Mouse (Mus musculus): ENCODE results near the gene Fcrl6. TPM values are rescaled to one million over a fixed set of nuclear protein-coding genes. Genes with fewer than 3 reads are reported as not detected.

The Fcrl6 gene
- total RNA-seq, 2 experiments from 2014 or later = not detected

DNA sequence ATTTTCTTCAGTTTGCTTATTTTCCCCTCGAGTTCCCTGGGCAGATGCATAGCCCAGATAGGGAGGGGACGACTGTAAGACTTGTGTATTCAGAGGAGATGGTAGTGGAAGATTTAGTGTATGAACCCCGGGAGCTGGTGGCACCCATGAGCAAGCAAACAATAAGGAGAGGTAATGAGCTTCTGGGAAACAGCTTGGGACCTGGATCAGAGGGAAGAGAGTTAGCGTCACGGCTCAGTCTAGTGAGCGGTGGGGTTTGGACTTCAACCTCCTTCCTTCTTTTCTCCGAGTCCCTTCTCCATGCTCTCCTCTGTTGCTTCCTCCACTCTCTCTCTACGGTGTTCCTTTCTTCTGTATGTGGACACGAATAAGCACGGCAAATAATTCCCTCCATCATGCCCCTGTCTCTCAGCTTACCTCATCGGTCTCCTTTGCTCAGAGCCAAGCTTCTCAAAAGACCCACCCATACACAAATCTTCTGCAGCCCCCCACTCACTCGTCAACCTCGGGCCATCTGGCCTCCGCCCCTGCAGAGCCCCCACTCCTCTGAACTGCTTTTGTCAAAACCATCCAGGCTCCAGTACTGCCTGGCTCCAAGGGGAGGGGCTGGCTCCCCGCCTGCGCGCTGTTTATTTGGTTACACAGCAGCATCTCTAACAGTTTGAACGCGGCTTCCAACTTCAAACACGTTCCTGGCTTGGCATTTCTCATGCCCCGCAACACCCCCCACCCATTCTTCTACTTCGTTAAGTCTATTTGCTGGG is 14.4 kb upstream of the Fcrl6 start:
- no peak for ATAC-seq (replicated peaks; ENCODE audit: low FRiP score, poor library complexity, severe bottlenecking)

DNA sequence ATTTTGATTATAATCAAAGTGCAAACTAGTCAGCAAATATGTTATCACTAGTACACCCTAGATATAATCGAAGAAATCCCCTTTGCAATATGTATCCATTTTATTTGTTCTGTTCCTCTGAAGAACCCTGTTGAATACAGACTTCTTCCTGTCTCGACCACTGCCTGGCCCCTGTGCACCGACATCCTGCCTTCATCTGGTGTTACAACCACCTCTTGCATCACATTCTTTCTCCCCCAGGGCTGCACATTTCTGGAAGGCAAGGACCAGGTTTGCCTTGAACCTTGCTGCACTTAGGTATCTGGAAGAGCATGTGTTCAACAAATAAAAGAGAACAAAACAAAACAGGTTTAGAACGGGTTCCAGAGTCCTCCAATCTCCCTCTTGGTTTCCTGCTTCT is 13.1 kb upstream of the Fcrl6 start:
- no peak for ATAC-seq (replicated peaks; ENCODE audit: low FRiP score, poor library complexity, severe bottlenecking)

DNA sequence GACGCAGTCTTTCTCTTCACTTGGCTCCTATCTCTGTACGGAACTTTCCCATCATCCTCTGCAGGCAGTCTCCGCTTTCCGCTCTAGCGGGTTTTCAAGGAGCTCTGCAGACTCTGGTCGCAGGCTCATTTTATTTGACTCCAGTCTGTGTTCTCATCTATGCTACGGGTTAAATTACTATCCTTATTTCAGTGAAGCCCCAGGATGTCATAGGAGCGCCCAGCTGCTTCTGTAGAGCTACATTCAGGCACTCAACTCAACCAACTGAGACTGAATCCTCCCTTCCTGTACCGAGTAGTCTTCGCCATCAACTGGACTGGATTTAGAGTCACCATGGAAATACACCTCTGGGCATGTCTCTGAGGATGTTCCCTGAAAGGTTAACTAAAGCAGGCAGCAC is 12.3 kb upstream of the Fcrl6 start:
- no peak for ATAC-seq (replicated peaks; ENCODE audit: low FRiP score, poor library complexity, severe bottlenecking)

DNA sequence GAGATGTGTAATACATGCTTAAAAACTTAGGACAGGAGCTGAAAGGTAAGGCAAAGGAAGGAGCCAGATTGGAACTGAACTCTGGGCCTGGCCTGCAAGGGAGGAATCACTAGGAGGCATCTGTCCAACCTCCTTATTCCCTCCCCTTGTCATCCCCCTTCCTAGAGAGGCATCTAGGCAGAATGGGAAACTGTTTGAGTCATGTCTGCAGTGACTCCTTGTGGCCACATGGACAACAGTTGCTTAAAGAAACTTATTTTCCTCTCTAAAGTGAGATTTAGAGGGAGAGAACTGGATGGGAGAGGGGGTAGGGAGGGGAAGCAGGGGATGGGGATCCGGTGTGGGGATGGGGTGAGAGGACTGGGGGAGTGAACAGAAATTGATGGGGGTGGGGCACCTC is 10.4 kb upstream of the Fcrl6 start:
- ATAC-seq (replicated peaks; ENCODE audit: low FRiP score, poor library complexity, severe bottlenecking) = no peak

DNA sequence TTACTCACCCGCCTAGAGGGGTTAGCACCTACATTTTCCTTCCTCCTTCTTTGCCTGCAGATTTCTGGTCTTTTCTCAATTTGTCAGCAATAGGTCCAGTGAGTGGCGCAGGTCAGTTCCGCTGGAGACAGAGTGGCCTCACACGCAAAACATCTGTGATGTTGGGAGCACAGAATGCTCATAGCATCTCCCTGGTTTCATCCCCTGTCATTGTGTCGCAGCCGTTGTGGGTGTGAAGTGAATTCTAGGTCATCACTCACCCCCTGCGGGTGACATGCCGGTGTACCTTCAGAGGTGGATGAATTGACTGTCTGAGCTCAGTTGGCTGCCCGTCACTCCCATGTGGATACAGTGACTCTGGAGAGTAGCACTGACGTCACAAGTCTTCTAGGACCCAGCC is 9.0 kb upstream of the Fcrl6 start:
- no peak for ATAC-seq (replicated peaks; ENCODE audit: low FRiP score, poor library complexity, severe bottlenecking)

DNA sequence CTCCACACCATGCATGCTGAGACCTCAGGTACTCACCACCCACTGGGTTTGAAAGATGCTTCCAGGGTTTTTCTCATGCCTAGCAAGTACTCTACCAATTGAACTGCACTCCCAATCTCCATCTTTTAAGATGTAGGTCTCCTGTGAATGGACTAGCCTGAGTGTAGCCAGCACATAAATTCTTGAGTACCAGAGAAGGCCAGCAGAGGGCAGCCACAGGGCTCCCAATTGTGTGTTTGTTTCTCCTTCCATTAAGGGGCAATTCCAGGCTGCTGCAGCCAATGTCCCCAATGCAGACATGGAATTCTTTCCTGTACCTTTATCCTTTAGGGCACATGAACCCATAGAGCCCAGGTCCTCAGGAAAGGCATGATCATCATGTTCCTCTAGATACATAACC is 7.9 kb downstream of the Fcrl6 start:
- ATAC-seq (replicated peaks; ENCODE audit: low FRiP score, poor library complexity, severe bottlenecking) = no peak

DNA sequence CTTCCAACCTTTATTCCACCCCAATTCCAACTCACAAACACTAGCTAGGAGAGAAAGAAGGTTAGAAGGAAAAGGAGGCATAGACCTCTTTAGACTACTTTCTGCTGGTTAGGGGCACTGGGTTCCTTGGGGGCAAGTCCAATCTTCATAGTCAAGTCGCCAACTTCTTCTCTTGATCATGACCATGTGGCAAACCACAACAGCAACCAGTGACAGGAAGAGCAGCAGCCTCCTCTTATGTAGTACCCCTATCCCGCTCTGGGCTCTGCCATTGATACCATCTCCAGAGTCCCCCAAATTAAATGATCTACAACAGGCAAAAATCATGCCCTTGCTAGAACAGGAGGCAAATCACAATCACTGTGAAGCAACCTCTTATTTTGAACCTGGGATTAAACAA is 8.4 kb downstream of the Fcrl6 start:
- no peak for ATAC-seq (replicated peaks; ENCODE audit: low FRiP score, poor library complexity, severe bottlenecking)

DNA sequence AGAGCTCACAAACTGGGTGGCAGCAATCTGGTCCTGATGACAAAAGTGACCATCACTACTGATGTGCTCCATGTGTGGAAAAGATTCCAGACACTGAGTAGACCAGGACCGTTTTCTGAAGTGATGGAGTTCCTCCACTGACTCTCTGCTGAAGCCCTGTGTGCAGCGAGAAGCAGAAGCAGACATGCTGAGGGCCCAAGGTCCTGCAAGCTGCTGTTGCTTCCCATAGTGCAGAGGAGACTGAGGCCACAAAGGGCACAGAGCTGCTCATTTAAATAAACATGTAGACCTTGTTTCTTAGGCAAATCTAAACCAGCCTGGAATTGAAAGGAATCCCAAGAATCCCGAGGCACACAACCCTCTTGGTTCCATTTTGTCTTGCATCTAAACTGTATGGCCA is 9.0 kb downstream of the Fcrl6 start:
- no peak for ATAC-seq (replicated peaks; ENCODE audit: low FRiP score, poor library complexity, severe bottlenecking)

DNA sequence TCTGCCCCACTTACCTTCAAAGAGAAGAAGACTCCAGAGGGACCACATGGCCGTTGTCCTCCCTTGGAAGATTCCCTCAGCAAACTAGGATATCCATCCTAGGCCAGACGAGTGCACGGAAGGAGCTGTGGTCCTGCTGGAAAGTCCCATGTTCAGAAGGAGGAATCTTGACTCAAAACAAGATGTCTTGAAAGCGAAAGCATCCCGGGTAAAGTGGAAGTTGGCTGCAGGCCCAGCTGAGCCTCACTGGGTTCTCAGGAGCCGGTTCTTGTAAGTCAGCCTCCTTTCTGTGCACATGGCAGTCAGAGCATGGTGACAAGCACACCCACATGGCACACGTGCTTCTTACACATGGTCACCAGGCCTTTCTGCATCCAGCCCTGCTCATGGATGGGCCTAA is 12.0 kb downstream of the Fcrl6 start, which contains the start of gene Slamf8:
Slamf8 (minus strand) TSS at position 184 of the 400 bp plus-strand sequence.
- no peak for ATAC-seq (replicated peaks; ENCODE audit: low FRiP score, poor library complexity, severe bottlenecking)

DNA sequence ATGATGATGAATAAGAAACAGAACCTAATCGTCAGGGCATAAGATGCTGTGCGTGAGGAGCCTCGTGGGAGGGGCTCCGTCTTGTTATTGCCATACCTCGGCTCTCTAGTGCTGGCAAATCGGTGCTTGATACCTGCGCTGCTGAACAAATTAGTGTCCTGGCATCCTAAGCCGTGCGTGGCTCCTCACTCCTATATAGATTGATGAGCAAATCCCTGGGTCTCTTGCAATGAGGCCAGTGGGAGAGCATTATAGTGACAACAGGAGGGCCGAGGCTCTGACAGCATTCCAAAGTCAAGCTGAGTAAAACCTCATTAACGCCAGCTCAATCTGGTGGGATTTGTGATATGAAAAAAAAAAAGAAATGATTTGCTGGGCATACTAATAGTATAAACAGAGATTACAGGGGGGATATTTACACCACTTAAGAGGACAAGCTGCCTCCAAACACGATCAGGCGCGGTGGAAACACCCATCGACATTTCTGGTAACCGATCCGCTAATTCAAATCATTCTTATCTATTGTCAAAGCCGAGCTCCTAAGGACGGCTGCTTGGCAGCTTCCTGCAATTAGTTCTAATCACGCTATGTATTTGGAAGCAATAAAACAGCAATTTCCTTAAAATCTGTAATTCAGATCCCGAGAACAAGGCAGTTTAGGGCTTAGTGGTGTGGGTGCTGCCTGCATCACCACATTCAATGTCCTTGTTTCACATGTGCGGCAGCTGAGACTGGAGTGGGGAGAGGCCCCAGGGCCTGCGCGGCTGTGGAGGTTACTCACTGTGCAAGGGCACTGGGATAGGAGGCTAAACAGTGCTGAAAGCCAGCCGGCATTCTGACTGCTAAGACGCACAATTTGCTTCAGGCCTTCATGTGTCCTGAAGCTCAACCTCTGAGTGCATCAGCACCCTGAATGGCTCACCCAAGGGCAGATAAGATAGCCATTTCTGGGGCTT is 16.5 kb downstream of the Fcrl6 start:
- ATAC-seq (replicated peaks; ENCODE audit: low FRiP score, poor library complexity, severe bottlenecking) = no peak

DNA sequence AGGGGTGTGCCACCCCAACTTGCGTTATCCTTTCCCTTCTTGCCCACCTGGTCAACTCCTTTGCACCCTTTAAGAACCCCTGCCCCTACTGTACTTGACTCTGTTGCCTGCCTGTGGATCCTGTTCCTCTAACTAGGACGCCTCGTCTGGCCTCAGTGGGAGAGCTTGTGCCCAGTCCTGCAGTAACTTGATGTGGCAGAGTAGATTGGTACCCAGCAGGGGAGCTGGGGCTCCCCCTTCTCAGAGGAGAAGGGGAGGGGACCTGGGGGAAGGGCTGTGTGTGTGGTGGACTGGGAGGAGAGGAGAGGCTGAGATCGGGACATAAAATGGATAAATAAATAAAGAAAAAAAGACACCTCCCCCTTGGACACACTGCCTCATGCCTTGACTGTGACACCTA is 17.3 kb downstream of the Fcrl6 start:
- no peak for ATAC-seq (replicated peaks; ENCODE audit: low FRiP score, poor library complexity, severe bottlenecking)

DNA sequence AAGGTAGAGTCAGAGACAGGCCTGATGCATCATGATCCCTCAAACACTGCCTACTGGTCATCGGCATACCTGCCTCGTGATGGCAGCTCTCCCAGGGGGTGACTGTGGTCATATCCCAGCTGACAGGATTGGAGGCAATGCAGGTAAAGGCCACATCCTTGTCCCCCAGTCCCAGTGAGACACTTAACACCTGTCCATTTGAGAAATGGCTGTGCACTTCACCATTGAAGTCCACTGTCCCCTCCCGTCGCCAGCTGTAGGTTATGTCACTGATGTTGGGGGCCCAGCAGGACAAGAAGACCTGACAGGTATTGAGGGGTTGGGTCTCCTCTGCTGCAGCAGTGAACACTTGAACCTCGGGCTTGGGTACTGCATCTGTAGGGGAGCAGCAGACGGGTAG is 18.1 kb downstream of the Fcrl6 start:
- no peak for ATAC-seq (replicated peaks; ENCODE audit: low FRiP score, poor library complexity, severe bottlenecking)

DNA sequence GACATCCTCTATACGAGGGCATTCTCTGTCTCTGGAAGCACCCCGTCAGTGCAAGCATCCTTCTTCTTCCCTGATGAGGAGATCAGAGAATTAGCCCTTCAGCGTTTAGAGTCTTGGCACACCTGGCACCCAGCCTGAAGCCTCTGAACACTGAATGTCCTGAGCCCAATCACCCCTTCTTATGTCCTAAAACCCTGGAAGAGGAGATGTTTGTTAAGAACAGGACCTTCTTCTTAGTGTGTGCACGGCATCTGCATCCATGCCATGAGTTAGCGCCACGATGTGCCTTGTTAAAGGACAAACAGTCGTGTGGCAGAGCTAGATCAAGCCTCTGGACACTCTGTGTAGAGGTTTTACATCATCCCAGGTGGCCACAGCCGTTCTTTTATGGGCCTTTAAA is 19.9 kb downstream of the Fcrl6 start:
- ATAC-seq (replicated peaks; ENCODE audit: low FRiP score, poor library complexity, severe bottlenecking) = no peak

DNA sequence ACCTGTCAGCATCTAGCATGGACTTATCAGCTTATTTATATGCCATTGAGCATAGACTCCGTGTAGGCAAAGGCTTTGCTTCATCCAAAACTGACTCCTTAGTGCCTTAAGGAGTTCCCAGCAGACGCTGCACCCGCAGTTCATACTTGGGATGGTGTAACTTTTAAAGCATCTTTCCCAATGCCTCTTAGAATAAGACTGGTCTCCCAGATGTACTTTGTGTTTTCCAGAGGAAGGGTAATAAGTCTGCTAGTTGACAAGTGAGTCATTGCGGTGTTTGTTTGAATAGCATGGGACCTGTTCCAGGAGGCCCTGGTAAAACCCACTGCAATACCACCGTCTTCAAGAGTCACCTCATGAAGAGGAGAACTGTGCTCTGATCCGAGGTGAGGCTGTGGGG is 22.2 kb downstream of the Fcrl6 start:
- no peak for ATAC-seq (replicated peaks; ENCODE audit: low FRiP score, poor library complexity, severe bottlenecking)

DNA sequence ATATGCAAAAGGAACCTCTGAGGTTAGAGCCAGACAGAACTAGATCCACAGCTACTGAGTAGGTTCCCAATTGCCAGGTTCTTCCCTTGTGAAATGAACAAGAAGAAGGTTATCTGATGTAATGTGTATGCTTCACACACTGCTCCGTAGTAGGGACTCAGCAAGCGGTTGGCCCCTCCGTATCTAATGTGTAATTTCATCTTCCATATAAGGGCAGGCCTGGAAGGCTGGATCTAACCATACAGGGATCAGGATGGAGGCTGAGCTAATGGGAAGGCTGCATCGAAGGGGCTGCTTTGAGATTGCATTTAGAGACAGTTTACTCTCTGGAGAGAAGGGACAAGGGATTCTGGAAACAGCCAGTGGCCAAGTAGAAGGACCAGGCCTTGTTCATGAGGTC is 34.6 kb downstream of the Fcrl6 start:
- no peak for ATAC-seq (replicated peaks; ENCODE audit: low FRiP score, poor library complexity, severe bottlenecking)

DNA sequence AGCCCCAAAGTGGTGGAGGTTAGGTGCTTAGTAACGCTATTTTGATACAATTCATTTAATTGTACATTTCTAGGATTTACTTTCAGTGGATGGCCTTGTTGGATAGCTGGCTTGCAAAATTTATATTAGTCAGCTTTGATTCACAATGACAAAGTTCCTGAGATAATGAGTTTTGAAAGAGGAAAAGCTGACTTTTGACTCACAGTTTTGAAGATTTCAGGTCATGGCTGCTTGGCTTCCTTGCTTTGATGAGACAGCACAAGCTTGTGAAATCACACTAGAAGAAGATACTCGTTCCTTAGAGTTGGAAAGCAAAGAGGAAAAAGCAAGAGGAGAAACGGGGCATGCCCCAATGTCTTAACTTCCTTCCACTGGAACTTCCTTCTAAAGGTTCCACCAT is 36.2 kb downstream of the Fcrl6 start:
- no peak for ATAC-seq (replicated peaks; ENCODE audit: low FRiP score, poor library complexity, severe bottlenecking)

DNA sequence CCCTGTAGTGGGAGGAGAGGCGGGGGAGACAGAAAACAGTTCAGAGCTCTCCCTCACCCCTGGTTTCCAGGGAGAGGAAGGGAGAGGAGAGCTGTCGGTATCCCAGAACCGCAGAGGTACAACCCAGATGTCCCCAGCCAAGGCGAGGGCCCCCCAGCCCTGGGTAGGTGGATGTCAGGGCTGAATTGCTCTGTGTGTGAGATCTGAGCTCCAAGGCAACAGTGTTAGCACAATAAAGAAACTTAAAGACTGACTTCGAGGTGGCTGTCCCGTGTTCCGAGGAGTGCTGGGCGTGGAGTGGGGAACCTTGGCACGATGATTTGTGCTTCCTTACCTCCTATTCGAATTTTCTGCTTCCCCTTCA is 38.9 kb downstream of the Fcrl6 start:
- ATAC-seq (replicated peaks; ENCODE audit: low FRiP score, poor library complexity, severe bottlenecking) = no peak

DNA sequence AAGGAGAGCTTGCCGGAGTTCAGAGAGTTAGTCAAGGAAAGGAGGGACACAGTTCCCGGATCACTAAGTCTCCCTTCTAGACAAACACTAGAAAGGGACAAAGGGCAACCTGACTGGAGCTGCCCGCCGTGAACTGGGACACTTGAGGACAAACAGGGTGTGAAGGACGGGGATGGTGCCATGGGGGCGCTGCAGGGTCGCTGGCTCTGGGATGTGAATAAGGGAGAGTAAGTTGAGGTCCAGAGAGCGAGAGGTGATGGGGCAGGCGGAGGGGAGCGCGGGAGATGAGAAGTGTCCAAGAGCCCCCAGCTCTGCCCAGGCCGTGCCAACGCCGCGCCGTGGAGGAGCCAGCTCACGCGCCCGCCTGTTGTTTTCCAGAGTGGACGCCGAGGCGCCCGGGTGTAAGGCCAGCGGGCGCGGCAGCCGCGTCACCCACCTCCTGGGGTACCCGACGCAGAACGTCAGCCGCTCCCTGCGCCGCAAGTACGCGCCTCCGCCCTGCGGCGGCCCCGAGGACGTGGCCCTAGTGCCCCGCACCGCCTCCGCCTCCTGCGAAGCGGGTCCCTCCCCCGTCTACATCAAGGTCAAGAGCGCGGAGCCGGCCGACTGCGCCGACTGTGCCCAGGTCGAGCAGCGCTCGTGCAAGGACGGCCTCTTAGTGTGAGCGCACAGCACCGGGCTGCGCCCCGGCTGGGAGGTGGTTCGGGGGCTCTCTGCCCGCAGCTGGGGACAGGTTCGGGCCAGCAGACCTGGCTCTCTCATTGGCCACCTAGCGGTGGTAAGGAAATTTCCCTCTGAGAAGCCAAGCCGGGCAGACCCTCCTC is 39.5 kb downstream of the Fcrl6 start:
- no peak for ATAC-seq (replicated peaks; ENCODE audit: low FRiP score, poor library complexity, severe bottlenecking)

DNA sequence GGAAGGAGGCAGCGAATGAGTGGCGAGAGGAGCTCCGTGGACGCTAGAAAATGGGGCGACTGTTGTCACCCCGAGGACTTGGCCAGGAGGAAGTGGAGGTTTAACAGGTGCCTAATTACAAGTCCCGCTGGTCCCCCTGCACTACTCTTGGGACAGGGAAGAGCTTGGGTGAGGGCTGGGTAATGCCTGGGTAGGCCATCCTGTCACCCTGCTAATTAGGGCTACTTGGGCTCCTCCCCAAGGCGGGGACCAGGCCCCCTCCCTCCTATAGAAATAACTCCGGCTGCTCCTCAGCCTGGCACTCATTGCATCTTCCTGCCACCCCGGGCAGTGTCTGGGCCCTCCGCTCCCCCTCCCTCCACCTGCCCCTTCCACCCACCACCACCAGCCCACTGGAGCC is 46.7 kb downstream of the Fcrl6 start, which contains the start of gene Vsig8:
Vsig8 (plus strand) TSS at position 301 of the 400 bp plus-strand sequence.
- ATAC-seq (replicated peaks; ENCODE audit: low FRiP score, poor library complexity, severe bottlenecking) = no peak

DNA sequence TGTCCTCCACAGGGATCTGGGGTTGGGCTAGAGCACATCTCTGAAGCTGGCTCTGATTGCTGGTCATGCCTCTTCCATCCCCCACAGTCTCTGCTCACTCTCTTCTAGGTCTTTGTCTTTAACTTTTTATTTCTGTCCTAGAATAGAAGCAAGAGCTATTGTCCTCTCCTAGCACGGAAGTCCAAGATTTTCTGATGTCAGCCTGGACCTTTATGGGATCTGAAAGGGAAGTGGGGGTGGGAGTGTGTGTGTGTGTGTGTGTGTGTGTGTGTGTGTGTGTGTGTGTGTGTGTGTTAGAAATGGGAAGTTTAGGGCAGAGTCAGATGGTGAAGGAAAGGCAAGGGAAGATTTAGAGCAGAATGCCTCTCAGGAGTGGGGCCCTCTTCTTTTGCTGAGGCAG is 49.7 kb downstream of the Fcrl6 start:
- ATAC-seq (replicated peaks; ENCODE audit: low FRiP score, poor library complexity, severe bottlenecking) = no peak
